In genomic region chr11:102086331-102086730, GRCm38 (mm10) we compare ENCODE assay signal across 8 mouse cellular contexts. TPM values are rescaled to one million over a fixed set of nuclear protein-coding genes. Genes with fewer than 3 reads are reported as not detected.
DNase-seq lines count a peak whose midpoint lies in the region; ATAC-seq and TF ChIP-seq lines count a peak whose summit lies in the region.
"Had no signal": no experiment of that assay in that cellular context is flagged by ENCODE, and none has a peak within 500 bp of the region (broad histone marks: within the 10 kb centered on the region; RNA-seq: fewer than 3 reads in every experiment).

No protein-coding gene starts in this region.

- peaks cover 12% of the 10 kb centered on the region for H3K27me3 ChIP-seq in C2C12 (ENCODE audit: control insufficient read depth, insufficient read depth, insufficient read length)
- H3K27me3 ChIP-seq in forebrain, embryonic 15.5 days = no peaks in the 10 kb centered on the region
- H3K27me3 ChIP-seq in midbrain, embryonic 15.5 days (replicated peaks) = no peaks in the 10 kb centered on the region

- H3K36me3 ChIP-seq in C2C12 (ENCODE audit: control insufficient read depth, insufficient read depth) = no peaks in the 10 kb centered on the region
- H3K36me3 ChIP-seq in forebrain, embryonic 15.5 days = no peaks in the 10 kb centered on the region
- no peaks in the 10 kb centered on the region for H3K36me3 ChIP-seq in midbrain, embryonic 15.5 days (replicated peaks)

- H3K79me2 ChIP-seq in C2C12 (ENCODE audit: control insufficient read depth, insufficient read depth) = no peaks in the 10 kb centered on the region

- peak overlapping the region; percentile 38 for H3K4me3 ChIP-seq in C2C12 (ENCODE audit: insufficient read depth, poor library complexity, severe bottlenecking)
- H3K4me3 ChIP-seq in forebrain, embryonic 15.5 days = peak overlapping the region; percentile 58
- peak overlapping the region; percentile 69 for H3K4me3 ChIP-seq in midbrain, embryonic 15.5 days

- H3K4me2 ChIP-seq in forebrain, embryonic 15.5 days (replicated peaks) = peak overlapping the region; percentile 79
- H3K4me2 ChIP-seq in midbrain, embryonic 15.5 days = peak overlapping the region; percentile 91

- peaks cover 49% of the 10 kb centered on the region for H3K4me1 ChIP-seq in forebrain, embryonic 15.5 days
- H3K4me1 ChIP-seq in midbrain, embryonic 15.5 days = peaks cover 54% of the 10 kb centered on the region

- H3K9ac ChIP-seq in forebrain, embryonic 15.5 days (replicated peaks) = peak overlapping the region; percentile 67
- peak overlapping the region; percentile 68; the same call in 1 of the 2 replicates for H3K9ac ChIP-seq in midbrain, embryonic 15.5 days

- DNase-seq in 3T3-L1 (ENCODE audit: low read depth, low spot score) = peak; percentile 17
- peak; percentile 67 to 74 for DNase-seq in layer of hippocampus, postnatal 36 days
- DNase-seq in cerebellum, adult 8-10 months = no peak
- DNase-seq in ovary, adult 18-20 months (ENCODE audit: low spot score) = no peak

- WGBS in forebrain, embryonic 15.5 days = 0% methylated on average over 3 of the region's 3 CpGs
- WGBS in midbrain, embryonic 15.5 days = 2% methylated on average over 3 of the region's 3 CpGs

- no peak for TF ChIP-seq CTCF in C2C12 (IDR thresholded peaks at IDR 0.05; ENCODE audit: control insufficient read depth, insufficient read depth, insufficient read length)

- peak overlapping the region; percentile 6 for H3ac ChIP-seq in C2C12 (ENCODE audit: control insufficient read depth, insufficient read length, low read depth)

- peak overlapping the region; percentile 99 for H3K27ac ChIP-seq in forebrain, embryonic 15.5 days (replicated peaks)
- peak overlapping the region; percentile 99 for H3K27ac ChIP-seq in midbrain, embryonic 15.5 days

- no peak for ATAC-seq in forebrain, embryonic 15.5 days (replicated peaks)
- no peak for ATAC-seq in midbrain, embryonic 15.5 days (replicated peaks)

- H3K79me3 ChIP-seq in C2C12 (ENCODE audit: low read depth) = no peaks in the 10 kb centered on the region

- H3K9me3 ChIP-seq in forebrain, embryonic 15.5 days = no peaks in the 10 kb centered on the region
- no peaks in the 10 kb centered on the region for H3K9me3 ChIP-seq in midbrain, embryonic 15.5 days

TF ChIP-seq in C2C12, 6 proteins besides CTCF, POLR2A, EP300 and RAD21:
- TF ChIP-seq MYOG (IDR thresholded peaks at IDR 0.05; ENCODE audit: control insufficient read depth, extremely low read depth, insufficient read length) (no peak), USF1 (IDR thresholded peaks at IDR 0.05; ENCODE audit: low read depth) (no peak), MYOD1 (IDR thresholded peaks at IDR 0.05; ENCODE audit: control insufficient read depth, insufficient read length, low read depth) (no peak), MAX (IDR thresholded peaks at IDR 0.05) (no peak), FOSL1 (IDR thresholded peaks at IDR 0.05; ENCODE audit: insufficient read depth, low read length, poor library complexity, severe bottlenecking) (no peak), CEBPB (IDR thresholded peaks at IDR 0.05; ENCODE audit: low read depth) (no peak)

RNA-seq across cellular contexts. Expression of gene Mpp2, which starts 2.0 kb away (rescaled TPM):
- 1.7 TPM for polyA plus RNA-seq in C2C12 (2012; fragmentation: generic; extraction: Trizol)
- 19.3 and 22.7 TPM in 2 replicates for polyA plus RNA-seq in forebrain, embryonic 15.5 days (2015; fragmentation: Nextera tagmentation; extraction: Ambion mirVana)
- total RNA-seq in layer of hippocampus, postnatal 36 days (2021) = 100 to 1,000 TPM; 138 to 139 TPM
- 33.4 and 36.4 TPM in 2 replicates for polyA plus RNA-seq in midbrain, embryonic 15.5 days (2015; fragmentation: Nextera tagmentation; extraction: Ambion mirVana)

RNA-seq across cellular contexts. Expression of gene Ppy, which starts 14.8 kb away (rescaled TPM):
- not detected for polyA plus RNA-seq in C2C12 (2012; fragmentation: generic; extraction: Trizol)
- polyA plus RNA-seq in forebrain, embryonic 15.5 days (2015; fragmentation: Nextera tagmentation; extraction: Ambion mirVana) = not detected in 2 replicates
- total RNA-seq in layer of hippocampus, postnatal 36 days (2021) = not detected
- not detected in 2 replicates for polyA plus RNA-seq in midbrain, embryonic 15.5 days (2015; fragmentation: Nextera tagmentation; extraction: Ambion mirVana)
- polyA plus RNA-seq: testis, adult 2 months had no signal

RNA-seq across cellular contexts. Expression of gene Pyy, which starts 21.3 kb away (rescaled TPM):
- not detected for polyA plus RNA-seq in C2C12 (2012; fragmentation: generic; extraction: Trizol)
- polyA plus RNA-seq in forebrain, embryonic 15.5 days (2015; fragmentation: Nextera tagmentation; extraction: Ambion mirVana) = not detected in 2 replicates
- not detected for total RNA-seq in layer of hippocampus, postnatal 36 days (2021)
- not detected in 2 replicates for polyA plus RNA-seq in midbrain, embryonic 15.5 days (2015; fragmentation: Nextera tagmentation; extraction: Ambion mirVana)

RNA-seq across cellular contexts. Expression of gene Cd300lg, which starts 45.0 kb away (rescaled TPM):
- polyA plus RNA-seq in C2C12 (2012; fragmentation: generic; extraction: Trizol) = not detected
- polyA plus RNA-seq in forebrain, embryonic 15.5 days (2015; fragmentation: Nextera tagmentation; extraction: Ambion mirVana) = 0.11 and 0.34 TPM in 2 replicates
- total RNA-seq in layer of hippocampus, postnatal 36 days (2021) = not detected
- 0.31 and 0.43 TPM in 2 replicates for polyA plus RNA-seq in midbrain, embryonic 15.5 days (2015; fragmentation: Nextera tagmentation; extraction: Ambion mirVana)

RNA-seq across cellular contexts. Expression of gene Mpp3, which starts 58.1 kb away (rescaled TPM):
- polyA plus RNA-seq in C2C12 (2012; fragmentation: generic; extraction: Trizol) = 0.14 TPM
- 46.2 and 48.5 TPM in 2 replicates for polyA plus RNA-seq in forebrain, embryonic 15.5 days (2015; fragmentation: Nextera tagmentation; extraction: Ambion mirVana)
- total RNA-seq in layer of hippocampus, postnatal 36 days (2021) = 10 to 100 TPM; 88.5 to 90.2 TPM
- polyA plus RNA-seq in midbrain, embryonic 15.5 days (2015; fragmentation: Nextera tagmentation; extraction: Ambion mirVana) = 60.1 and 62.9 TPM in 2 replicates

Comparison
In these comparisons a context has a peak if more than half of its experiments do, and no peak if none do; other contexts are left out.
1. DNase-seq: peak in 3T3-L1 (single experiment) and layer of hippocampus, postnatal 36 days (2 of 2); none in cerebellum, adult 8-10 months (single experiment) and ovary, adult 18-20 months (single experiment).
2. Peak in every context shown above with its lines, with median percentiles within 50 percentile points of each other: H3K4me3 ChIP-seq.